Mouse (Mus musculus): ENCODE data around the gene Ak2. TPM values are rescaled to one million over a fixed set of nuclear protein-coding genes. Genes with fewer than 3 reads are reported as not detected.

The Ak2 gene
- polyA plus RNA-seq, 1 experiment from 2014 or later: 171 TPM

DNA sequence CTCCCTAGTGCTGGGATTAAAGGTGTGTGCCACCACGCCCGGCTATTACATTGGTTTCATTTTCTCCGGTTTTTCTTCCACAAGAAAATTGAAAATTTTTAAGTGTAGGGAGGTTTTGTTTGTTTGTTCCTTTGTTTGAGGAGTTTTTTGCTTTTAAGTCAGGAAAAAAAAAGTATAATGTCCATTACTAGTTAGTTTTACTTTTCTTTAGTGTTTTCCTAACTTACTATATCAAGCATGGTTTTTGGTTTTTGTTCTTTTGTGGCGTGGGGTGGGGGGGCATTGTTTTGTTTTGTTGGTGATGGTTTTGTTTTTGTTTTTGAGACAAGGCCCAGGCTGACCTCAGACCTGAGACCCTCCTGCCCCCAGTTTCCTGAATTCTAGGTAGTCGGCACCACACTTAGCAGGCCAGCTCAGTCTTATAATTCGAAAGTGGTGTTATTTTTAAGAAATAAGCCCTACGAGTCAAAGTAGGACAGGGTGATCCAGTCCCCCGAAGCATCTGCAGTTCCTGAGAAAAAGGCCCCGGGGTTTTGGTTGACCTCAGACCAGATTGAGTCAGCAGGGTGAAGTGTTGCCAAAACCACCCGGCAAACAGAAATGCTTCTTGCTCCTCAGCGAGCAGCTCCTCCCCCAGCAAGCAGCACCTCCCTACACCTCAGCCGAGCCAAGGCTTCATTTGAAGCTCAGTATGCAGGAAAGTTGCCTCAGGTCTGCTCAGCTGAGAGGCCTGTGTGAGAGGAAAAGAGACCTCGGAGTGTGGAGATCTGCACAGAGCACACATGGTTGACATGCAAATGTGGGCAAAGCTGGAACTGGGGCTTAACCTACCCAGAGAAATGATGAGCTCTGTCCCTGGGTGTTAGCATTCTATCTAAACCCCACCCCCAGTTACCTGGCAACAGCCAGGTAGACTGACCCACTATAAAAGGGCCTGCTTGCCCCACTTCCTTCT is 43.2 kb downstream of the Ak2 start:
- ATAC-seq (ENCODE audit: low FRiP score, low TSS enrichment): no peak
- no peaks in the 10 kb centered on the region for H3K36me3 ChIP-seq (ENCODE audit: control insufficient read depth, insufficient read depth, low read length)
- 46% methylated on average over 13 of the region's 13 CpGs for WGBS
- no peaks in the 10 kb centered on the region for H3K27me3 ChIP-seq (ENCODE audit: control insufficient read depth, insufficient read depth, low read length)
- H3K9ac ChIP-seq (ENCODE audit: low read depth, low read length): no peak overlapping the region
- H3K4me2 ChIP-seq (replicated peaks; ENCODE audit: low read depth, low read length): no peak overlapping the region
- no peaks in the 10 kb centered on the region for H3K9me3 ChIP-seq (ENCODE audit: control insufficient read depth, low read length)
- no peak overlapping the region for H3K4me3 ChIP-seq (ENCODE audit: low read length)
- H3K4me1 ChIP-seq (ENCODE audit: control insufficient read depth, insufficient read depth, low read length): peaks cover 17% of the 10 kb centered on the region
- no peak overlapping the region; the same call in 1 of the 2 replicates for H3K27ac ChIP-seq (ENCODE audit: low read depth, low read length)

DNA sequence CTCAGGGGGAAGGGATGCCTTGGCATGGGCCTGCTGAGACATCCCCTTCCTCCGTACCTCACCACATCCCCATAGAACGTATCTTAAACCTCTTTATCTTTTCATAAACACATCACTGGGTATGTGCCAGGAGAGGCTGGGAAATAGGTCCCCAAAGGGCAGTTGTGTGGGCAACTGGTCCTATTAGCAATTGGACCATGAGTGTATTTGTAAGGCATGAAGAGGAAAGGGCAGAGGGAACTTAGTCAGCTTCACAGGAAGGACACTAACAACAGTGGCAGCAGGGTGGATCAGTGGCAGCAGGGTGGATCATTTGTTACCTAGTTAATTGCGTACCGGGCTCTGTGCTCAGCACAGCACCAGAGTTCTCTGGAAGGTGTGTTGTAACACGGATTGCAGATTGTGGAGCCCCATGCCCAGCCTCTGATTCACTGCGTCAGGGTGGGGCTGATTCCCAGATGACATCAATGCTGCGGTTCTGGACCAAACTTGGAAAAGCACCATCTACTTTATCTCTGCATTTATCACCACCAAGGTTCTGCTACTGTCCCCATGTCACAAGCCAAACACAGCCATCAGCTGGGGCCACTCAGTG is 44.2 kb downstream of the Ak2 start:
- WGBS: 65% methylated on average over 7 of the region's 7 CpGs
- H3K27ac ChIP-seq (ENCODE audit: low read depth, low read length): no peak overlapping the region
- no peak for ATAC-seq (ENCODE audit: low FRiP score, low TSS enrichment)

DNA sequence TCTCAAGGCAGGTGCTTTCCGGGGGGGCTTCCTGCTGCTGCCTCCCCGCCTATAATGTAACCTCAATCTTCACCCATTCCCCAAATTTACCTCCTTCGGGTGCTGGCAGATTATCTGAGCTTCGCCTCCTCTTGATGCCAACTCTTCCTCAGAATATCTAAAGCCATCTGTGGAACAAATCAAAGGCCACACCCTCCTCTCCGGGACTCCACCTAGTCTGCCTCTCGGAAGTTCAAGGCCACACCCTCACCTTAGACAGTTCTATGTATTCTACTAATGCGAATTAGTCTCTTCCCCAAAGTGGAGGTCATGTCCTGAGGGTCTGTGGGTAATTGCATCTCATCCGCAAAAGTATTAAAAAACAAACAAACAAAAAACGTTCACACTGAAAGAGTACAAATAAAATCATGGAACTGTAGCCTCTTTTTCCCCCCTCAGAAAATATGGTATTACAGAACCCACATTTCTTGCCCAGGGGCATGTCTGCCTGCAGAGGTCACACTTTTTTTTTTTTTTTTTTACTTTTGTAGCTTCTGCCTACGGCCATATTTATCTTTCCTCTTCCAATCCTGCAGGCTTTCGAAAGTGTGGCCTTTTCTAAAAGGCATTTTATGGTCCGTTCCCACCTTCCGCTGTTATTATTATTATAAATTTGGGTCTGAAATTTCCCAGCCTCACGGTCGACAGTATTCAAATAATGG is 56.1 kb downstream of the Ak2 start:
- H3K4me3 ChIP-seq (ENCODE audit: low read length): peak overlapping the region; percentile 54; the same call in 1 of the 2 replicates
- H3K36me3 ChIP-seq (ENCODE audit: control insufficient read depth, insufficient read depth, low read length): no peaks in the 10 kb centered on the region
- H3K9me3 ChIP-seq (ENCODE audit: control insufficient read depth, low read length): no peaks in the 10 kb centered on the region
- no peak overlapping the region for H3K27ac ChIP-seq (ENCODE audit: low read depth, low read length)
- peaks cover 15% of the 10 kb centered on the region for H3K27me3 ChIP-seq (ENCODE audit: control insufficient read depth, insufficient read depth, low read length)
- H3K4me2 ChIP-seq (replicated peaks; ENCODE audit: low read depth, low read length): peak overlapping the region; percentile 95
- 17% methylated on average over 15 of the region's 15 CpGs for WGBS
- H3K4me1 ChIP-seq (ENCODE audit: control insufficient read depth, insufficient read depth, low read length): no peaks in the 10 kb centered on the region; the same call in 1 of the 2 replicates
- no peak for ATAC-seq (ENCODE audit: low FRiP score, low TSS enrichment)
- no peak overlapping the region for H3K9ac ChIP-seq (ENCODE audit: low read depth, low read length)

More for the DNA sequence above, 44.2 kb downstream of the Ak2 start:
- H3K9me3 ChIP-seq (ENCODE audit: control insufficient read depth, low read length): no peaks in the 10 kb centered on the region
- H3K4me3 ChIP-seq (ENCODE audit: low read length): no peak overlapping the region
- peaks cover 17% of the 10 kb centered on the region for H3K4me1 ChIP-seq (ENCODE audit: control insufficient read depth, insufficient read depth, low read length)
- H3K27me3 ChIP-seq (ENCODE audit: control insufficient read depth, insufficient read depth, low read length): no peaks in the 10 kb centered on the region
- H3K9ac ChIP-seq (ENCODE audit: low read depth, low read length): no peak overlapping the region
- H3K36me3 ChIP-seq (ENCODE audit: control insufficient read depth, insufficient read depth, low read length): no peaks in the 10 kb centered on the region
- H3K4me2 ChIP-seq (replicated peaks; ENCODE audit: low read depth, low read length): no peak overlapping the region

DNA sequence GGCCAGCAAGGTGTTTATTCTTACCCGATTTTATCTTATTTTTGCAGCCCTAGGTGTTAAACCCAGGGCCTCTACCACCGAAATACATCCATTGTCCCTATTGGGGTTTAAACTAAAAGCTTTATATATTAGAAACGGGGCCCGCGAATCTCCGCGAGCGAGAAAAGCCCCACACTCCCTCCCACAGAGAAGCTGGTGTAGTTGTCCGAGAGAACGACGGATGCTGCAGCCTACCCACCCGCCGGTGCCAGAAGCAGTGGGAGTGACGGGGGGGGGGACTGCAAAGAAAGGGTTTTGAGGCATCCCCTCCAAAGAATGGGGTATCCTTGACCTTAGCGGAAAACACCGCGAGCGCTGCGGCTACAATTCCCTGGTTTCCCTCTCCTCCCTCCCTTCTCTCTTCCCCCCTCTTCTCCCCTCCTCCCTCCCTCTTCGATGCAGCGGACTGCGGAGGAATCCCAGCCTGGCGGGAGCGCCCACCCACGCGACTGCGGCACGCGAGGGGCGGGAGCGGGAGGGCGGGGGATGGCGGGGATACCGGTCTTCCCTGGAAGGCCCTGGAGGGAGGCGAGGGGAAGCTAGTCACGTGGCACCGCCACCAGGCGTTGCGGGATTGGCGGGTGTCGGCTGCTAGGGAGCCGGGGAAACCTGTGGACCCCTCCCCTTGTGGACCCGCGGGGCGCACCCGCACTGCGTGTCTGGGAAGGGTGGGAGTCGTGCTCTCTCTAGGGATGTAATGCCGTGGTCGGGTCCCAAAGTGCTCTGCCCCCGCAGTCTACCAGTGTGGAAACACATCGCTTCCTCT is 56.9 kb downstream of the Ak2 start:
- no peaks in the 10 kb centered on the region for H3K36me3 ChIP-seq (ENCODE audit: control insufficient read depth, insufficient read depth, low read length)
- H3K27ac ChIP-seq (ENCODE audit: low read depth, low read length): 0 out of 2 replicates have a peak overlapping the region, but pooled peaks have one; percentile 9
- under 1% methylated on average over 52 of the region's 52 CpGs for WGBS
- peak overlapping the region; percentile 54 for H3K4me3 ChIP-seq (ENCODE audit: low read length)
- ATAC-seq (ENCODE audit: low FRiP score, low TSS enrichment): peak; percentile 91
- no peaks in the 10 kb centered on the region; the same call in 1 of the 2 replicates for H3K4me1 ChIP-seq (ENCODE audit: control insufficient read depth, insufficient read depth, low read length)
- peak overlapping the region; percentile 63 for H3K9ac ChIP-seq (ENCODE audit: low read depth, low read length)
- peak overlapping the region; percentile 95 for H3K4me2 ChIP-seq (replicated peaks; ENCODE audit: low read depth, low read length)
- no peaks in the 10 kb centered on the region for H3K9me3 ChIP-seq (ENCODE audit: control insufficient read depth, low read length)
- H3K27me3 ChIP-seq (ENCODE audit: control insufficient read depth, insufficient read depth, low read length): peaks cover 15% of the 10 kb centered on the region

DNA sequence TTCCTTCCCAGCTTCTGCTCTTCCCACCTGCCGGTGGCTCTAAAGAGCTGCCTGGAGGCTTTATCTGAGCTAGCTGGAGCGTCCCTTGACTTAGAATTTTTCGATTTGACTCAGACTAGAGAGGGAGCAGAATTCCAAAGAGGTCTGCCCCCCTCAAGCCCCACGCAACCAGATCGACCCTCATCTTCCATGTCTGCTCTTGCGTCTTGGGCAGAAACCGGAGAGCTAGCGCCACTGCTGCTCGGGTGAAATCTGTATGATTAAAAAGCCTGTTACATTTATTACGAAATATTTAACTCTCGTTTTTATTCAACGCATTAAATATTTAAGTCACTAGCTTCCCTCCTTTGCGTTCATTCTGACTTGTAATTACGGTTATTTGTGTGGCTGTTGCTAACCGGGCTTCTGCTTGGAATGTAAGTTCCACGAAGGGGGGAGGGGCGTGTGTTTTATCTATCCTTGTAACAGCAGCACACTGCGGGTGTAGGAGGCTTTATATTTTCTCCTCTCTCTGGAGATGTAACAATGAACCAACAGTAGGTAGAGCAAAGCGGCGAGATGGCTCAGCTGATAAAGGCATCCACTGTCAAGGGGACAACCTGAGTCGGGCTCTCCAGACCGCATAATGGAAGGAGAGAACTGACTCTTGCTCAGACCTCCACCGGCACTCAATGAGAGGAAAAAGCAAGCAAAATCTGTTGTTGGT is 57.7 kb downstream of the Ak2 start:
- peak; percentile 18; the same call in 1 of the 2 replicates for ATAC-seq (ENCODE audit: low FRiP score, low TSS enrichment)
- Histone ChIP-seq H3K4me2 (replicated peaks; ENCODE audit: low read depth, low read length) (peak overlapping the region; percentile 95), H3K27me3 (ENCODE audit: control insufficient read depth, insufficient read depth, low read length) (peaks cover 15% of the 10 kb centered on the region), H3K9ac (ENCODE audit: low read depth, low read length) (peak overlapping the region; percentile 63), H3K9me3 (ENCODE audit: control insufficient read depth, low read length) (no peaks in the 10 kb centered on the region), H3K27ac (ENCODE audit: low read depth, low read length) (0 out of 2 replicates have a peak overlapping the region, but pooled peaks have one; percentile 9), H3K4me1 (ENCODE audit: control insufficient read depth, insufficient read depth, low read length) (no peaks in the 10 kb centered on the region; the same call in 1 of the 2 replicates), H3K4me3 (ENCODE audit: low read length) (peak overlapping the region; percentile 54), H3K36me3 (ENCODE audit: control insufficient read depth, insufficient read depth, low read length) (no peaks in the 10 kb centered on the region)
- 3% methylated on average over 23 of the region's 23 CpGs for WGBS

DNA sequence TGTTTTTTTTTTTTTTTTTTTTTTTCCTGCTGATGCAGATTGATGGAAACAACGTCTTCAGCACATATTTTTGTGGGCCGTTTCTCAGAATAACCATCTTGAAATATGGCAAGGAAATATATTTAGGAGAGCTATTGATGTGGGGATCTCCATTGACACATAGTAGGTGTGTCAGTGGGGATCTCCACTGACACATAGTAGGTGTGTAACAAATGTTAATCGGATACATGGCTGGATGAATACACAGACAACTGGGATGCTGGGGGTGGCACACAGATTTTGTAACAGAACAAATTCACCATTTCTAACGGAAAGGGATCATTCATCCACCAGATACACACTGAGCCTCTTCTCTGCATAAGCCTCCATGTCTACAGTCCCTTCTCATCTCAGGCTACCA is 58.6 kb downstream of the Ak2 start:
- H3K27me3 ChIP-seq (ENCODE audit: control insufficient read depth, insufficient read depth, low read length): peaks cover 15% of the 10 kb centered on the region
- 78% methylated on average over 4 of the region's 4 CpGs for WGBS
- no peak overlapping the region for H3K4me3 ChIP-seq (ENCODE audit: low read length)
- H3K9me3 ChIP-seq (ENCODE audit: control insufficient read depth, low read length): no peaks in the 10 kb centered on the region
- no peak overlapping the region for H3K4me2 ChIP-seq (replicated peaks; ENCODE audit: low read depth, low read length)
- H3K9ac ChIP-seq (ENCODE audit: low read depth, low read length): no peak overlapping the region
- H3K27ac ChIP-seq (ENCODE audit: low read depth, low read length): no peak overlapping the region
- no peaks in the 10 kb centered on the region for H3K36me3 ChIP-seq (ENCODE audit: control insufficient read depth, insufficient read depth, low read length)
- H3K4me1 ChIP-seq (ENCODE audit: control insufficient read depth, insufficient read depth, low read length): no peaks in the 10 kb centered on the region; the same call in 1 of the 2 replicates
- ATAC-seq (ENCODE audit: low FRiP score, low TSS enrichment): no peak

DNA sequence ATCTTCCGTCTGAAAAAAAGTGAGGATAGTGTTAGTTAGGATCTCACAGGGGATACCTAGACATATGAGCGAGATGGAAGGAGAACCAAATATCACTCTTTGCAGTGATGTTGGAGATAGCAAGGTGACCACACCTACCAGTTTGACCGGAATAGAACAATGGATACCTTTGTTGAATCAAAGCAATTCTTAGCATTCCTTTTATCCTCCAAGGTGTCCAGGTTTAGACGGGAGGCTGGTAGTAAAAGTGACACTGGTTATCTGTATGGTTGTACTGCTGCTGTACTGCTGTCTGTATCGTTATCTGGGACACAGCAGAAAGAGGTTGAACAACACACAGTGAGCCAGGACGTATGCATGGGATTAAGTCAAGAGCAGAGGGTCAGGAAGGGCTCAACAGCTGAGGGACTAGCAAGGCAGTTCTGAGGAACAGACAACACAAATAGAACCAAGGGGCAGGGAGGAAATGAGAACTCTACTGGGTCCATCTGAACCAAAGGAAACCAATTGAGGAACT is 59.2 kb downstream of the Ak2 start:
- no peak overlapping the region for H3K4me2 ChIP-seq (replicated peaks; ENCODE audit: low read depth, low read length)
- WGBS: 67% methylated on average over 6 of the region's 6 CpGs
- no peak overlapping the region for H3K4me3 ChIP-seq (ENCODE audit: low read length)
- H3K9ac ChIP-seq (ENCODE audit: low read depth, low read length): no peak overlapping the region
- H3K27me3 ChIP-seq (ENCODE audit: control insufficient read depth, insufficient read depth, low read length): peaks cover 15% of the 10 kb centered on the region
- no peaks in the 10 kb centered on the region for H3K9me3 ChIP-seq (ENCODE audit: control insufficient read depth, low read length)
- no peak overlapping the region for H3K27ac ChIP-seq (ENCODE audit: low read depth, low read length)
- no peaks in the 10 kb centered on the region; the same call in 1 of the 2 replicates for H3K4me1 ChIP-seq (ENCODE audit: control insufficient read depth, insufficient read depth, low read length)
- no peak for ATAC-seq (ENCODE audit: low FRiP score, low TSS enrichment)
- no peaks in the 10 kb centered on the region for H3K36me3 ChIP-seq (ENCODE audit: control insufficient read depth, insufficient read depth, low read length)

Measured in kidney, embryonic 14.5 days (tissue).